Mouse (Mus musculus) stomach, embryonic 15.5 days (tissue): ENCODE data around the gene Atp8b3. TPM values are rescaled to one million over a fixed set of nuclear protein-coding genes. Genes with fewer than 3 reads are reported as not detected.
A peak's percentile ranks its signal among the peaks of the same experiment; 100 is the strongest.

Experiments
- ATAC-seq: fragments of 200-750 bp; cut with Nextera tagmentation; 2 replicates; pipeline ENCODE4 v1.8.0; 2017; ENCODE audit warnings: low read depth, moderate number of reproducible peaks, moderate TSS enrichment; ENCODE audit not compliant: insufficient read depth, low FRiP score
- H3K27ac ChIP-seq: fragments of 300-500 bp; sonication (generic); 2 replicates; pipeline ENCODE4 v1.5.1; 2015; ENCODE audit warnings: mild to moderate bottlenecking, inconsistent platforms
- H3K27me3 ChIP-seq: fragments of 300-500 bp; sonication (generic); replicated peaks from 2 replicates; pipeline ENCODE4 v1.6.1; 2015; ENCODE audit warnings: inconsistent platforms
- H3K36me3 ChIP-seq: fragments of 300-500 bp; sonication (generic); 2 replicates; pipeline ENCODE4 v1.6.1; 2015; ENCODE audit warnings: inconsistent platforms
- H3K4me1 ChIP-seq: fragments of 300-500 bp; sonication (generic); 2 replicates; pipeline ENCODE4 v1.6.1; 2015; ENCODE audit warnings: inconsistent platforms
- H3K4me2 ChIP-seq: fragments of 300-500 bp; sonication (generic); 2 replicates; pipeline ENCODE4 v1.6.1; 2015; ENCODE audit warnings: mild to moderate bottlenecking, inconsistent platforms
- H3K4me3 ChIP-seq: fragments of 300-500 bp; sonication (generic); replicated peaks from 2 replicates; pipeline ENCODE4 v1.5.1; 2015; ENCODE audit warnings: inconsistent platforms
- H3K9ac ChIP-seq: fragments of 300-500 bp; sonication (generic); 2 replicates; pipeline ENCODE4 v1.6.1; 2015; ENCODE audit warnings: inconsistent platforms
- H3K9me3 ChIP-seq: fragments of 300-500 bp; sonication (generic); 2 replicates; pipeline ENCODE4 v1.6.1; 2016; ENCODE audit warnings: inconsistent platforms
- WGBS: fragments of 180-500 bp; shearing (Covaris S2); methylation state at CpG from one replicate; pipeline ENCODE4 v1.1.7; 2015; 5-methylcytosine and 5-hydroxymethylcytosine counted together
- polyA plus RNA-seq: library from polyadenylated mRNA; unstranded; fragments of >200 nt; fragmentation: Nextera tagmentation; extraction: Ambion mirVana; gene quantifications from 2 replicates; pipeline ENCODE4 v1.2.1, GENCODE M21; 2015

The Atp8b3 gene
- polyA plus RNA-seq, 1 experiment from 2014 or later = 0.19 TPM

DNA sequence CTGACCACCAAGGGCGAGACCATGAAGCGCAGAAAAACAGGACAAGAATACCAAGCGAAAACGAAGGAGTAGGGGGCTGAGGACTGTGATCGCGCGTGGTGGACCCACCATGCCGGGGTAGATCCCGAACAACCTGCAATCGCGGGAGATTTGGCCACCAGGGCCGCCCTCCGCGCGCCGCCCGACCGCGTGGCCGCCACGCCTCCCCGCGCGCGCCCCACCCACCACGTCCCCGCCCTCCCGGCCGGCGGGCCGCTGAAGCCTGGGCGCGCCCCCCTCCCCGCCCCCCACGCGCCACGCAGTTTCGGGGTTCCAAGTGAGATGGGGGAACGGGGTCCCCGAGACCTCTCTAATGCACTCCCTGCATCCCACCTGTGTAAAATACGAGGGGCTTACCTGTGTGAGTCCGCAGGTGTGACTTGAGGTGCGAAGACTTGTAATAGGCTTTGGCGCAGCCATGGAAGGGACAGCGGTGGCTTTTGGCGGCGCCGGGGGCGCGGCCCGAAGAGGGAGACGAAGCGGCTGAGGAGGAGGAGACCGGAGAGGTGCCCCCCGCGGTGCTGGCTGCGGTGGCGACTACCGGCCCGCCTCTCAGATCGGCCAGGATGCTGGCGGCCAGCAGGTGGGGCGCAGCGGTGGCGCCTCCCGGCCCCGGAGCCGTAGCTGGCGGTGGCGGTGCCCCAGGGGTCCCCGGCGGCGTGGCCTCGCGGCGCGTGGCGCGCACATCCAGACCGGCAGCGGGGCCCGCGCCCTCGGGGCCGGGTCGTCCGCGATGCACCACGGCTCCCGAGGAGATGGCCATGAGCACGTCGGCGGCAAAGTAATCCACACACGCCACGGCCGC lies 37.6 kb upstream of the Atp8b3 start:
- under 1% methylated on average over 84 of the region's 96 CpGs for WGBS
- peaks cover 41% of the 10 kb centered on the region for H3K4me1 ChIP-seq
- ATAC-seq = no peak; the same call in 1 of the 2 replicates

DNA sequence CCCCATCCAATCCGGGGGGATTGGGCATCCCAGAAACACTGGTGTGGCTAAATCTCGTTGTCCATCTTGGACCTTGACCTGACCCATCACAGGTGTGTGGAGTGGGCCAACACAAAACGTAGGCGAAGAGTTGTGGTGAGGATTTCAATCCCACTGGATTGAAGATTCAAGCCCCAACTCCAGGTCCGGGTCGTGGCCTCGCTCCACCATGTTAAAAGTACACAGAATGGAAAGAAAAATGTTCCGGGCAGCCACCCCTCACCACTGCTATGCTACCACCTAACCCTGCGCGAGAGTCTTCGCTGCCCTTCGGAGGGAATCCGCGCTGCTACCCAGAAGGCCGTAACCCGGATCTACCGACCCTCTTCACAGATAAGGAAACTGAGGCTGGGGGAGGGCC lies 37.0 kb upstream of the Atp8b3 start:
- Histone ChIP-seq H3K36me3 (no peaks in the 10 kb centered on the region), H3K27me3 (no peaks in the 10 kb centered on the region), H3K4me3 (peak overlapping the region; percentile 86), H3K4me1 (peaks cover 48% of the 10 kb centered on the region), H3K4me2 (peak overlapping the region; percentile 89), H3K27ac (no peak overlapping the region), H3K9me3 (no peaks in the 10 kb centered on the region), H3K9ac (peak overlapping the region; percentile 62)
- no peak for ATAC-seq
- WGBS = 10% methylated on average over 17 of the region's 17 CpGs

More for the DNA sequence above, 37.6 kb upstream of the Atp8b3 start:
- Histone ChIP-seq H3K4me3 (peak overlapping the region; percentile 86), H3K9ac (peak overlapping the region; percentile 62), H3K9me3 (no peaks in the 10 kb centered on the region), H3K27me3 (no peaks in the 10 kb centered on the region), H3K27ac (peak overlapping the region; percentile 95), H3K4me2 (peak overlapping the region; percentile 89), H3K36me3 (0 out of 2 replicates have a peak, but pooled peaks cover 2% of the 10 kb centered on the region)

DNA sequence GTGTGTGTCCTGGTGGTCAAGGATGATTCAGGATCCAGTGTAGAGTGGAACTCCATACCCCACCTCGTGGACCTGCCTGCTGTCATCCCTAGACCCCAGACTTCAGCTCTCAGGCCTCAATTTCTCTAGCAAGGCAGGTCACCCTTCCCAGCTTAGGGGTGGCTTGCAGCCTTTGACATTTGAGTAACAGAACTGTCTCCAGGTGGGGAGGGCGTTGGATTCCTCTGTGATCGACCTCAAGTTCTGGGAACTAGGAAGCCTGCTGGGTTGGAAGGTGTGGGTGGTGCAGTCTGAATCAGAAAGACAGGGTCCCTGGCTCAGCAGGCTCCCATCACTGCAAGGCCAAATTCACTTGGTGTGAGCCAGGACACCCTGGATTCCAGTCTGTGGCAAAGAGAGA lies 36.0 kb upstream of the Atp8b3 start:
- H3K27me3 ChIP-seq = no peaks in the 10 kb centered on the region
- no peaks in the 10 kb centered on the region for H3K36me3 ChIP-seq
- H3K4me2 ChIP-seq = no peak overlapping the region; the same call in 1 of the 2 replicates
- no peak overlapping the region for H3K27ac ChIP-seq
- peak overlapping the region; percentile 86; the same call in 1 of the 2 replicates for H3K4me3 ChIP-seq
- H3K9ac ChIP-seq = no peak overlapping the region
- H3K9me3 ChIP-seq = no peaks in the 10 kb centered on the region
- WGBS = 67% methylated on average over 3 of the region's 3 CpGs
- no peak for ATAC-seq
- H3K4me1 ChIP-seq = peaks cover 58% of the 10 kb centered on the region

DNA sequence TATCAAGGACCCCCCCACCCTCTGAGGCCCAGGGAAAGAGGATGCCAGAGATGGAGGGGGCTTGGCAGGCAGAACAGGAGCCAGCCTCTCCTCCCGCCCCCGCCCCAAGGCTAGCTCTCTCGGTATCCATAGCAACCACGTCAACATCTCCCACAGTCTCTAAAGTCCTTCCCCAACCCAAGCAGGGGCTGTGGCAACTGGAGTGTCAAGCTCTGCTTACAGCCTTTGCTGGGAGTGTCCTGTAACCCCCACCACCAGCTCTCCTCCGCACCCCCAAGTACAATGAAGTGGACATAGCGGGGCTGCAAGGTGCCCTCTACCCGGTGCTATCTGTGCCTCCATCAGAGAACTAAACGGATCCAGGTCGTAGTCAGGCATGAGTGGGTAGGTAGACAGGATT lies 35.0 kb upstream of the Atp8b3 start:
- peaks cover 64% of the 10 kb centered on the region for H3K4me1 ChIP-seq
- no peak for ATAC-seq
- 51% methylated on average over 9 of the region's 9 CpGs for WGBS
- H3K9me3 ChIP-seq = no peaks in the 10 kb centered on the region
- no peak overlapping the region for H3K9ac ChIP-seq
- no peaks in the 10 kb centered on the region for H3K27me3 ChIP-seq
- H3K27ac ChIP-seq = no peak overlapping the region
- no peak overlapping the region for H3K4me2 ChIP-seq
- H3K4me3 ChIP-seq = no peak overlapping the region
- H3K36me3 ChIP-seq = no peaks in the 10 kb centered on the region

DNA sequence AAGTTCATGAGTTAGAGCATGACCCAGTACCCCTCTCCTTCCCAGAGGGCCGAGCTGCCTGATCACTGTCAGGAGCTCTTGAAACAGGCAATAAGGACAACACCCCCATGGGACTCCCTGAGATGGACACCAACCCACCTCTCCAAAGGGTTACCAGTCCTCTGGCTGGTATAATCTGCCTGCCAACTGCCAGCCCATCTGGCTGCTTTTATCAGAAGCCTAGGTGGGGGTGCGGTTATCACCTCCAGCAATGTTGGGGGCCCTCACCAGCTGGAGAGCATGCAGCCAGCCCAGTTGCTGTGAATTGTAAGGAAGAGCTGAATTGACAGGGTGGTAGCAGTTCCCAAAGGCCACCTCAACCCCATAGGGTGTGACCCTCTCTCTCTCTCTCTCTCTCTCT lies 33.6 kb upstream of the Atp8b3 start:
- Histone ChIP-seq H3K4me3 (no peak overlapping the region), H3K9ac (no peak overlapping the region), H3K27ac (no peak overlapping the region), H3K36me3 (peaks cover 14% of the 10 kb centered on the region), H3K27me3 (no peaks in the 10 kb centered on the region), H3K4me2 (no peak overlapping the region), H3K4me1 (peaks cover 59% of the 10 kb centered on the region), H3K9me3 (no peaks in the 10 kb centered on the region)
- no peak for ATAC-seq
- 78% methylated on average over 2 of the region's 2 CpGs for WGBS

DNA sequence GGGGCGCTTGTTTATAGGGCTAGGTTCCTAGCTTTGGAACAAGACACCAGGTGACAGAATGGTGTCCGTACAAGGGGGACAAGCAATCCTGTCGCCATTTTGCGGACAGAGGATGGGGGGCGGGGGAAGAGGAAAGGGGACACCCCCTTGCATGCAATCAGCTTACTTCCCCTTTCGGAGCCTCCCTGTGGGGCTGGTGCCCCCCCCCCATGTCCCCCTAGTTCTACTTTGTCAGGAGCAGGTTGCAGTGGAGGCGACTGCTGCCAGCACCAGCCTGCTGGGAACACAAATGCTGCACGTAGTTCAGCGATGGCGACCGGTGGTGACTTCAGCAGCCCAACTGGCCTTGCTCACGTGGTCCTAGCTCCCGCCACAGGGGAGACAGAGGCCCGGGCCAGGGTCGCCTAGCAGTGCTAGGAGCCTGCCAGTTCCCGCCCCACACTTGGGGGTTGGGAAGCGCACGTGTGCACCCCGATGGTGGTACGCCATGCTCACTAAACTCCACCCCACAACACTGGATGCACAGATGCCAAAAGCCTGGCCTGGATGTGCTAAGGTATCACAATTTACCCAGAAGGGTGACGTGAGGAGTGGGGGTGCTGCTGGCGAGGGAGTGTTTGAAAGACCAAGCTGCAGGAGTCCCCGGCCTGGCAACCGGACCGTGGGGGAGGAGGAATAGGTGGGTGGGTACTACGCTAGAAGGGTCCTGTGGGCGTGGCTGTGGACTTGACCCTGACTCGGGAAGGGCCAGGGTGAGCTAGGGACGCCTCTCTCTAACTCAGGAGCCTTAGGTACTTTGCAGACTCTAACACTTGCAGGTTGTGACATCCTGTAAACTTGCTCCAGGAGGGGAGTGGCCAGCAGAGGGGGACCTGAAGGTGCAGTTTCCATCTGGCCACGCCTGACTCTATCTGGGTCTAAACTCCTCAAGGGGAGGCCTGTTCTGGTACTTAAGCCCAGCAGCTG lies 32.2 kb upstream of the Atp8b3 start:
- no peaks in the 10 kb centered on the region for H3K27me3 ChIP-seq
- peak overlapping the region; percentile 7; the same call in 1 of the 2 replicates for H3K9ac ChIP-seq
- H3K36me3 ChIP-seq = peaks cover 15% of the 10 kb centered on the region
- H3K4me1 ChIP-seq = peaks cover 64% of the 10 kb centered on the region
- WGBS = 21% methylated on average over 30 of the region's 30 CpGs
- ATAC-seq = peak; percentile 24
- H3K27ac ChIP-seq = peak overlapping the region; percentile 59; the same call in 1 of the 2 replicates
- H3K4me3 ChIP-seq = peak overlapping the region; percentile 19
- peak overlapping the region; percentile 49 for H3K4me2 ChIP-seq
- H3K9me3 ChIP-seq = no peaks in the 10 kb centered on the region

DNA sequence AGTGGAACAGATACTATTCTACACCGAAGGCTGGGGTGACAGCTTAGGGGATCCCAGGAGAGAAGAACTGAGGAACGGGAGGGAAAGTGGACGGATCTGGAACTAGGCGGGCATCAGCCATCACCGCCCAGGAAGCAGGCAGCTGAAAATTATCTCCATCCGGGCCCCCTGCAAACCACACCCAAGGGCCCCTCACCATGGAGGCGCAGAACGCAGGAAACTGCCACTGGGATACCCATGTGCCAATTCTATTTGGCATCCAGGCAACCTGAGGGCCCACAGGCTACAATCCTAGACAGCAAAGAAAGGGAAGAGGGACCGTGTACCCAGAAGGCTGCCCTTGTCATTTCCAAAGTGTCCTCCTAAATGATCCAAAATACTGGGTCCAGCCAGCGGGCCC lies 31.5 kb upstream of the Atp8b3 start:
- WGBS = 79% methylated on average over 10 of the region's 10 CpGs
- Histone ChIP-seq H3K27ac (peak overlapping the region; percentile 2; the same call in 1 of the 2 replicates), H3K4me2 (peak overlapping the region; percentile 49), H3K9me3 (no peaks in the 10 kb centered on the region), H3K36me3 (peaks cover 15% of the 10 kb centered on the region), H3K4me1 (peaks cover 57% of the 10 kb centered on the region), H3K9ac (no peak overlapping the region), H3K4me3 (peak overlapping the region; percentile 16; the same call in 1 of the 2 replicates), H3K27me3 (no peaks in the 10 kb centered on the region)
- ATAC-seq = no peak

DNA sequence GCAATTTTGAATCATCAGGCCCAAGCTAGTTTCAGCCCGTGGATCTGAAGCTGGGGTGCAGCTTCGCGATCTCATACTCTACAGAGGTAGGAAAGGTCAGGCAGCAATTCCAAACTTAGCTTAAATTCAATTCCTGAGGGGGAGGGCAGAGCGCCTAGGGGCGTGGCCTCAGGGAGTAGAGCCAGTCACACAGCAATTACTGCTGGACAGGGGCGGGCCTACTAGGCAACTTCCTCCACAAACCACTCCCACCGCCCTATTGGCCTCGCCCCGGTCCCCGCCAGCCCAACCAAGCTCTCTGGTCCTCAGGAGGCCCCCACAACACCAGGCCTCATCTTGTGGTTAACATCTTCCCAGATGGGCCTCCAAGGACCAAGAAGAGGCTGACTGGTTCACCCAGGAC lies 30.7 kb upstream of the Atp8b3 start:
- Histone ChIP-seq H3K36me3 (peaks cover 15% of the 10 kb centered on the region), H3K27ac (0 out of 2 replicates have a peak overlapping the region, but pooled peaks have one; percentile 2), H3K9me3 (no peaks in the 10 kb centered on the region), H3K4me2 (peak overlapping the region; percentile 49), H3K9ac (no peak overlapping the region), H3K4me3 (peak overlapping the region; percentile 16; the same call in 1 of the 2 replicates), H3K4me1 (peaks cover 51% of the 10 kb centered on the region), H3K27me3 (no peaks in the 10 kb centered on the region)
- 34% methylated on average over 10 of the region's 10 CpGs for WGBS
- ATAC-seq = peak; percentile 70

DNA sequence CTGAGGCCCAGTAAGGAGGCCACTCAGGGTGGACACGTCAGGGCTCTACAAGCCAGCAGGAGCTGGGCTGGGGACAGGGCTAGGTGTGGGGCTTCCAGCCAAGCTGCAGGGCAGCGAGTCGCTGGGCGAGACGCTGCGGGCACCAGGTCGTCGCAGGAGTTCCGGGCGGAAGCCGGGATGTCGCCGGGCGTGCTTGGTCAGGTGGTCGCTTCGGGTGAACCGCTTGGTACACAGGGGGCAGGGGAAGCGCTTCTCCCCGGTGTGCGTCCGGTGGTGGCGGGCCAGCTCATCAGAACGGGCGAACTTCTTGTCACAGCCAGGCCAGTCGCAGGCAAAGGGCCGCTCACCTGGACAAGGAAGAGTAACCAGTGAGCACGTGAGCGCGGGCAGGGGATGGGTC lies 30.0 kb upstream of the Atp8b3 start:
- Histone ChIP-seq H3K4me3 (no peak overlapping the region), H3K9me3 (no peaks in the 10 kb centered on the region), H3K27me3 (no peaks in the 10 kb centered on the region), H3K4me2 (no peak overlapping the region), H3K9ac (no peak overlapping the region), H3K36me3 (peaks cover 15% of the 10 kb centered on the region), H3K4me1 (peaks cover 46% of the 10 kb centered on the region), H3K27ac (no peak overlapping the region)
- 93% methylated on average over 29 of the region's 29 CpGs for WGBS
- ATAC-seq = no peak

DNA sequence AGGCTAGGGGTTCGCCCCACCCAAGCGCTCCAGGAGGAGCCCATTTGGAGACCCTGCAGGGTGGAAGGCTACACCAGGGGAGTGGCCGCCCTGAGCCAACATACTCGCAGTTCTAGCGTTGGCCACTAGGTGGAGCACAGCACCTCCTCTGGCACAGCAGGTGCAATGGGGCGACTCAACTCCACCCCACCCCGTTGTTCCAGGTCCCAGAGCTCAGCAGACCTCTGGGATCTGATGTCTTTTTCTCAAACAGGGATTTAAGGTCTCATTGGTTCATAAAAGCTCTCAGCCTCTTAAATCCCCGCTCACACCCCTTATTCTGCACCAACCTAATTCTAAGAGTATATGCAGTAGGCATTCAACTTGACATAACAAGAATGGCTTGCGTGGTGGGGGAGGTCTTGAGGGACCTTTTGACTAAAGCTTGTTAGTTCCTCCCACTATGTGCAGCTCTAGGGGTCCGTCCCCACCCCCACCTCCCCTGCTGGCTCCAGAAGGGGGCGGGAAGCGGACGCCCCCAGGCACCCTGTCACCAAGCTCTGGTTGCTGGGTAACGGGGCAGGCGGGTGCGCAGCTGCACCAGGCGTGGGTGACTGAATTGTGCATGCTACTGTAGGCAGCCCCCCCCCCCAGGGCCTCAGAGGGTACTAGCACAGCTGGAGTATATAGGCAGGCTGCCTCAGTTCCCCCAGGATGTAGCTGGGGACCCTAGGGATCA lies 27.6 kb upstream of the Atp8b3 start:
- ATAC-seq = 0 out of 2 replicates have a peak, but pooled peaks have one; percentile 21
- no peak overlapping the region for H3K4me3 ChIP-seq
- H3K9ac ChIP-seq = no peak overlapping the region
- H3K27me3 ChIP-seq = no peaks in the 10 kb centered on the region
- H3K36me3 ChIP-seq = peaks cover 15% of the 10 kb centered on the region
- no peak overlapping the region for H3K27ac ChIP-seq
- no peak overlapping the region for H3K4me2 ChIP-seq
- H3K4me1 ChIP-seq = peaks cover 39% of the 10 kb centered on the region
- no peaks in the 10 kb centered on the region for H3K9me3 ChIP-seq
- 27% methylated on average over 17 of the region's 17 CpGs for WGBS
